Mouse (Mus musculus): ENCODE results near the gene Gsdma3.
A peak's percentile ranks its signal among the peaks of the same experiment; 100 is the strongest.

Gsdma3 gene

DNA sequence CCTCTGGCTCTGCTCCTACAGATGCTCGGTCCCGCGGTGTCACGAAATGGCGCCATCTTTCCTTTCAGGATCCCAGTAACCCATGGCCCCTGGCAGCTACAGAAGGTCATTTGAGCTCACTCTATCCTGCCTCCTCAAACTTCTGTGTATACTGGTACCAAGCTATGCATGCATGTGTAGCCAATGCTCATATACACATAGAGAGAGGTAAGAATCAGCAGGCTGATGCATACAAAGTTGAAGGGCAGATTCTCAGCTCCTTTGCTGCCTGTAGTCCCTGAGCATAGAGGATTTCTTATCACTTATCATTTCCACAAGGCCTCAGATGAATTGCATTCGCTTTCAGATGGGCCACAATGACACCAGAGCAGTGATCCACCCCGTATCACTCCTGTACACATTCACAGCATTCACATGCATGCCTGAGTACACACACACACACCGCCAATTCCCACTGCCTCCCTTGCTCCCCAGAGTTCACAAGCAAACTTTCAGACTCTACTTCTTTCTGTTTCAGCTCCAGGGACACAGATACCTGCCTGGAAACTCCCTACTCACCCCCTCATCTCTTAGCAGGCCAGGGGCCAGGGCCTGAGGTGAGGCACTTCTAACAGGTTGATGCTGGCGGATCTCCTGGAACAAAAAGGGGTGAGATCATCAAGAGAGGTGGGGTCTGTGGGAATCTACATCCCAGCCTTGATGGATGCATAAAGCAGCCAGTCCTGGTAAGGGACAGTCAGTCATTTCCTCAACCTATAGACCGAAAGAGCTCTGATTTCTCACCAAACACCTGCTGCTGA lies at the start of gene Gsdma3, which contains the start of gene Gm12355:
Gene Gsdma3, plus strand, starts transcription at position 750 of the 800 bp plus-strand sequence.
Gene Gm12355, minus strand, starts transcription at position 51 of the 800 bp plus-strand sequence.
- peak in 1 of 2 experiments; percentile 29 for DNase-seq (ENCODE audit: low spot score in 2 of 2)

DNA sequence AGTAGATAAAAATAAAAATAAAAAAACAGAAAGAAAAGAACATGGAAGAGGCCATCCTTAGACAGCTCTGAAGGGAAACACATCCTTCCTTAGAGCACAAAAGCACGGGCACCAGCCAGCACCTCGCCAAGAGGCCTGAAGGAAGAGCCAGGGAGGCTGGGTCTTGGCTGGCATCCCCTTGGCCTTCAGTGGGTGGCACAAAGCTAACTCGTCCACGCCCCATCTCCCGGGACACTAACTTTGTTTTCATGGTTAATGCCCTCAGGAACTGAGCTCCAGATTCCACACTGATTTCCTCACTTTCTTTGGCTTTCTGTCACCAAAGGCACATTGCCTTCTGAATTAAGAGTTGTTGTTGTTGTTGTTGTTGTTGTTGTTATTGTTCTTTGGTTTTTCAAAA lies 48.4 kb upstream of the Gsdma3 start:
- no peak for DNase-seq (ENCODE audit: low spot score in 2 of 2)

DNA sequence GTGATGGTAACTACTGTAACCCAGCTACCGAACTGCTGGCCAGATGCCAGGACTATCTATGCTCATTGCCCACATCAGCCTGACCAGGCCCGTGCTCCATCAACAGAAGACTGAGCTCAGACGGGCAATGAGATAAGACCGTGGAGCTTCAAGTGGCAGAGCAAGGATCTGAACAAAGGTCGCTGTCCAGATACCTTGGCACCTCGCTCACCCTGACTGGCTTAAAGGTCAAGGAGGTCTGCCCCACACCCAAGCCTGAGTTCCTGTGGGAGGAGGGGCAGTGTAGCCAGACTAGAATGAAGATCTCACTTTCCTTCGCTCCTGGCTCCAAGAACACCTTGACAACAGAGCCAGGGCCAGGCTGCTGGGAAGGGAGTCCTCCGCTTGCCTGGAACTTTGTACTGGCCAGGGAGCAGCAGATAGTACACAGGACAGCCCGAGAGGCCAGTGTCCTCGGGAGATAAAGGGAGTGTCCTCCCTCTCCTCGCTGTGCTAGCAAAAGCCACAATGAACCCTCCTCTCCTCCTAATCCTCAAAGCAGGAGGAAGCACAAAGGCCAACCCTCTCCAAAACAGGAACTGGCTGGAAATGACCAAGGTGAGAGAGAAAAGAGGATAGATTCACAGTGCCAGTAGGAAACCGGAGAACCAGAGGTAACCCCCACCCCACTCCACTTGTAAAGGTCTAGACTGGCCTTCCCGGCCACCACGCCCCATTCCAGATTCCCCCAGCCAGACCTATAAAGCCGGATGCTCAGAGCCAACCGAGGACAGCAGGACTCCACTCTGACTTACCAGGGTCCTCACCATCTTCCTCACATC lies 45.6 kb upstream of the Gsdma3 start:
- DNase-seq (ENCODE audit: low spot score in 2 of 2) = no peak

DNA sequence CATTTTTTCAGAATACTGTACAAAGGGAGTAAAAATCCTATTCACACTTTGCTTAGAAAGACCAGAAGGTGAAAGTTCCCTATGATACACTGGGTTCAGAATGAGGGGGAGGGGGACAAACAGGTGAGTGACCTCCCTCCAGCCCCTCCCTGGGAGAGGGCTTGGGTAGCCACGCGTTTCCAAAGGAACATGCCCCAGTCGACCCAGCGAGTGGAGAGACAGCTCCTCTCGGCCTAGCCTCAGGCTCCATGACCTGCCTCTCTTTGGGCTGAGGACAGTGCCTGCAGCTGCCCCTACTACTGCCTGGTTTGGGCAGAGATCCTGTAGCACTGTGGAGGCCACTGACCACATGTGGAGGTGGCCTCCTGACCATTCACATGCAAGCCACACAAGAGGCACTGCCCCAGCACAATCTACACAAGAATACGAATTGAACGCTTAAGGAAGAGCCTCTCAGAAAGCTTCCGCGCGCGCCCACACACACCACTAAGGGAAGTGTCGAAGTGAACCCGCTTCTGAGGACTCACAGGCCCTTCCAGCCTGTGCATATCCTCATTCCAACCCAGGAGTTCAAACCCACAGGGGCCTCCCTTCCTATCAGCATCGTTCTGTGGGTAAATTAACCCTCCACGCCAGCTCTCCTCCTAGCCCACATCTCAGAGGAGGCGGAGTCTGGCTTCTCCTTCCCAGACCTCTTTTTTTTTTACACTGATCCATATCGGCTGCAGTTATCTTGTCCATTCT lies 44.7 kb upstream of the Gsdma3 start:
- no peak for DNase-seq (ENCODE audit: low spot score in 2 of 2)

DNA sequence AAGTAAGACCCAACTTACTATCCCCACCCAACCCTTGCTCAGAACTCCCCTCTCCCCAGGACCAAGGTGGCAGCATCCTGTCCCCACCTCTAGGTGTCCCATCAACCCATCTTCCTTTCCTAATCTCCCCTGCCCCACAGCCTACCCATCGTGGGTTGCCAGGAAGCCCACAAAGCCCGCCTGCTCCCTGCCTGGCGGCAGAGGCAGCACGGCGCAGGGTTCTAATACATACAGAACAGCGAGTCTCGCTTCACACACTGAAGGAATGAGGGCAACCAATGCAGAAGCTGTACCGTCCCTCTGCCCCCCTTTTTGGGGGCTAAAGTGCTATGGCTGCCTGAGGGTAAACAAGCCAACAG lies 44.2 kb upstream of the Gsdma3 start:
- no peak for DNase-seq (ENCODE audit: low spot score in 2 of 2)

DNA sequence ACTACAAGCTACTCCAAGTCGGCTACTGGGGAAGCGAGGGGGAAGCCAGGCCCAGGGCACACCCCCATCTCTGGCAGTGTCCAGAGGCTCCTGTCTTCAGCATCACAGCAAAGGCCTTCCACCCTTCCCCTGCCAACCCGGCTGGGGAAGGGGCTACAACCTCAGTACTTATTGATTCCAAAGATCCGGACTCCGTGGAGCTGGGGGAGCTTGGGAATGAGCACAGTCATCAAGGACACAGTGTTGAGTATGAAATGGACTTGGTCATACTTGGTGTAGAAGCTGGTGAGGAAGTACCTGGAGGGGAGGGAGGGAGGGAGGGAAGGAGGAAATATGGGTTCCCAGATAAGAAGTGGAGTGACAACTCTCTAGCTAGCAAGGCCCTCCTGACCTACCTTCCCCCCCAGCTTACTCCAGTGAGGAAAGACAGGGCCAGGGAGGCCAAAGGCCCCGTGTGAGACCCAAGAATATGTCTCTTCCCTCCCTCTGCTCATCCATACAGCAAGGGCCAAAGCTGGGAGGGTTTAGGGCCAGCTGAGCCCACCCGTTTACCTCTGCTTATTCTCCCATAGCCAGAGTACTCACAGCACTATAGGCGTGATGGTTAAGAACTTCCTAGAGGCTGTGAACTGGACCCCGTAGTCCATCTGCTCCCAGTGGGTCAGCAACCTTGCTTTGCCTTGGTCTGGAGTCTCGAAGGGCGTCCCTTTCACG lies 43.5 kb upstream of the Gsdma3 start:
- no peak for DNase-seq (ENCODE audit: low spot score in 2 of 2)

DNA sequence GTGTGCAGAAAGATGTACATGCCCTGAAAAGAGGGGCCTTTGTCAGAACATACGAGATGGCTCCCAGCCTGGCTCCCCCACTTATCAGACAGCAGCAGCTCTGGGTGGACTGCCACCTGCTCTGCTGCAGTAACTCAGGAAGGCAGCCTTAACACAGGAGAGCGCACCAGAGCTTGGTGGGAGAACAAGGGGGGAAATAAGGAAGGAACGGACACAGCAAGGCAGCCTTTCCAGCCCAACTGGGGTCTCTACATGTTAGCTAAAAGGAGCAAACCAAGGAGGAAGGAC lies 43.0 kb upstream of the Gsdma3 start:
- no peak for DNase-seq (ENCODE audit: low spot score in 2 of 2)

DNA sequence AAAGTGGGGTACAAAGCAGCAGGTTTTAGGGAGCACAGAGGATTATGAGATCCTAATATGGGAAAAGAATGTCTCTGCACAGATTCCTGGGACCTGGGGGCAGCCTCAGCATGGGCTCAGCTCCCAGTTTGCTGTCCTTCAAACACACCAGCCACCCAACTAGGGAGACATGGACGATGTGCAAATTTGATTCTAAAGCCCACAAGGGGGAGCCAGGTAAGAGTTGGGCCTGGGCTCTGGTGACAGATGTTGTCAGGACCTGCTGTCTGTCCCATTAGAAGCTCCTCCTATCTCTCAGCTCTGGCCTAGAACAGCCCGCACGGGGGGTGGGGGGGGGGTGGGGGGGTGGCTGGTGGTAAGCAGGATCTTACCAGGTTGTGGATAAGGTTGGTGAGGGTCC lies 42.6 kb upstream of the Gsdma3 start:
- DNase-seq (ENCODE audit: low spot score in 2 of 2) = no peak

DNA sequence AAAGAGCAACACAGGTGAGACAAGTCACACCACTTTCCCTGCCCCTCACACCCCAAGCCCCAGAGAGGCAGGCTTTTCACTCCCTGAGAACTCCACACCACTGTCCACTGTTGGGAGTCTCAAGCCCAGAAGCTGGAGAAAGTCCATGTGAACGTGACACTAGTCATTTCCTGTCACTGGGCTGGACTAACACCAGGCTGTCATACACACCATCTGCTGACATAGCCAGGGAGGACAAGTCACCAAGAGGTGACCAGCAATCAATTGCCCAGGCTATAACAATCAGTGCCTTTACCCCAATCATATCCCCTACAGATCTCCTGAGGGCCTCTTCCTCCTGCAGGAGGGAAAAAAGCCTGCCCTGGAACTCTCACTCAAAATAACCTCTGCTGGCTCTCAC lies 42.0 kb upstream of the Gsdma3 start:
- no peak for DNase-seq (ENCODE audit: low spot score in 2 of 2)

DNA sequence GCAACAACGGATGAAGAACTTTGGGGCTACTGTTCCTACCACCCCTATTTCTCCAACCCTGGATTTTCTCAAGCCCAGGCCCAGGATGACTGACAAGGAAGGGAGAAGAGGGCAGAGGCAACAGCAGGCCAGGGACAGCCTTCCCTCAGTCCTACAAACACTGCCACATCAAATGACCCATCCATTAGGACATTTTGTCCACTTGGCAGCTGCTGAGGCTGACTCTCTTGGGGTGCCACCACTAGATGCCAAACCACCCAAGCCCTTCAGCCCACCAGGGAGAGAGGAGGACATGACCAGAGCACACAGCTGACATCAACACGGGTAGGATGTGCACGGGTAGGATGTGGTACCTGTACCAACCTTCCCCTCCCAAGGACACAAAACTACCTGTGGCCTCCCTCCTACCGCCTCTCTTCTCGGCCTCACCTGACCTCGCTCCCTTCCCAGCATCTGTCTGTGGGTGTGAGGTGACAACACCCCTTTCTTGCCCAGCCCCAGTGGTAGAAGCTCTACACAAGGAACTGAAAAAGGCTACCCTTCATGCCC lies 41.5 kb upstream of the Gsdma3 start:
- no peak for DNase-seq (ENCODE audit: low spot score in 2 of 2)

DNA sequence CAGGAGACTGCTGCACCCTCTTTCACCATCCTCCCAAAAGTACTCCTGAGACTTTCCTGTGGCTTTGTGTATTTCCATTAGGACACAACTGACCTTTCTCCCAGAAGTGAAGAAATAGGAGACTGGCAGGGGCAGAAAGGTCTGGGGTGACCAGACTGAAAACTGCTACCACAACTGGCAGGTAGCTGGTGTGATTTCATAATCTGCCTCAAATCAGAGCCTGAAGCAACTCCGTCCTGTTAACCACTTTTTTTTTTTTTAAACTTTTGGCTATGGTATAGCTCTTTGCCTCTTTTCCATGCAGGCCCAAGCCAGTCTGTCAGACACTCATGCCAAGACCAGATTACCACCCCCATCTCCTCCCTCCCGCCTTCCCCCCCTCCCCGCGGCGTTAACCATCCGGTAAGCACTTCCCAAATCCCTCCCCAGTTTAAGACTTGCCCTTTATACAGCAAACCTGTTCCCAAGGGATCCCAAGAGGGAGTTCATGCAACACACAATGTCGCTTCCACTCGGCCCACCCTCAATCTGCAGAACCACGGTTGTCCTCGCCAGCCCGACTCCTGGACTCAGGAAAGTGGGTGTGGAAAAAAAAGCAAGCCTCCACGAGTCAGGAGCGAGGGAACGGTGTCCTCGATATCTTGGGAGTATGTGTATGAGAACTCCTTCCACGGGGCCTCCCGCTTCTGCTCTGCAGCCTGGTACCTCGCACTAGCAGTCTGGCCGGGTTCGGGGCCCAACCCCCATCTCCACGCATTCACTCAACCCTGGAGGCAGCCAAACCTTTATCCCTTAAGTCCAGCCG lies 39.9 kb upstream of the Gsdma3 start:
- DNase-seq (ENCODE audit: low spot score in 2 of 2) = no peak

DNA sequence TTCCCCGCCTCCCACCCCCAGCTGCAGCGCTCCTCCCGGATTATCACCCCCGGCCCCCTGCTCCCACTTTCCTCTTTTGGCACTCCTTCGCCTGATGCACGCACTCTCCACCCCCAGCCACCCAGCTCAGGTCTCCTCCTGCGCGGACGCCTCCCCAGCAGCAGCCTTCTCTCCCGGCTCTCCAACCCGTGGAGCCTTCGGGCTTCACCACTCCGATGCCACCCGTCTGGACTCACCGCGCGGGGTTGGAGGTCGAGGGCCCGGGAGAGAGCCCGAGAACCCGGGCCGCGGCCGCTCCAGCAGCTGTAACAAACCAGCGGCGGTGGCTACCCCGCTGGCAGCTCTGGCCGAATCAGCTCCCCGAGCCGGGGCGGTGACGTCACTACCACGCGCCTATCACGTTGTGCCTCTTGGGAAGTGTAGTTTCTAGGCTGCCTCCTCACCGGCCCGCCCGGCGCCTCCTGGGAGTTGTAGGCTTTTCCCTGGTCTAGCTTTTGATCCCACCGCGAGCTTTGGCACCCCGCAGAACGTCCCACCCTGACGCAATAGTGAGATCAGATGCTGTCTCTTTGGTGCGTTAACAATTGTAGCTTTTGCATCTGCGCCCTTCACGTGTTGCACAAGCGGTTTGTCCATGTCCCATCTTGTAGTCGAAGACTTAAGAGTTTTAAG lies 39.1 kb upstream of the Gsdma3 start, which contains the start of gene Ormdl3:
Gene Ormdl3, minus strand, starts transcription at position 477 of the 672 bp plus-strand sequence.
- DNase-seq (ENCODE audit: low spot score in 2 of 2) = peak; percentile 97 to 99

DNA sequence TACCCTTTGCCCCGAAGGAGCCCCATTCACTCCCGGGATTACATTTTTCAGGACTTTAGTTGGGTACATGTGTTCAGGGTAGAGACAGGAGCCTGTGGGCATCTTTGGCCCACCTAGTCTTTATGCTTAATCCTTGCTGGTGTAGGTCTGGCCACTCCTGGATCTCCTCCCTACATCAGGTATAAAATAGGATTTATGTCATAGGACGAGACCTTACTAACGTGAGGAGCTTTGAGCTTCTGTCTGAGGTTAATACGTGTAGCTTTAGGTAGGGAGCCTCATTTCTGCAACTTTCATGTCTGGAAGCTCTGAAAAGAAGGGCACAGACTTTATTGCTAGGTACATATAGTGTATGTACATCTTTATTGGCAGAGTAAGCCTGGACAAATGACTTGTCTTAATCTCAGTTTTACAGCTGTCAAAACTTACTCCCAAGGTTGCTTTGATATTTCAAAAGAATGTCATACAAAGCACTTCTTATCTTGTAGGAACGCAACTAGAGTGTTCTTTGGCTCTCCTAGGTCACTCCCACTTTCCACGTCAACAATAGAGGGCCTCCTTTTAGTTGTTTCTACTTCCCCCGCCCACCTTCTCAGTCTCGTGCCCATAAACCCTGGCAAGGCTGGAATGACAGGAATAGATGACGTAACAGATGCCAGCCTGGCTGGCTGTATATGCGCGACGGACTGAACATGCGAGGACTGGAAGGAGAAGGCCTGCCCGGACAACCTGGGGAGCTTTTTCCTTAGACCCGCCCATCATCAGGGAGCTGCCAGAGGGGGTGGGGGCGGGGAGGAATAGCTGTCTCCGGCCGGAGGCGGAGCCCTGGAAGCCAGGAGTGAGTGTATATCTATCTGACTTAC lies 38.2 kb upstream of the Gsdma3 start:
- peak; percentile 71 to 75 for DNase-seq (ENCODE audit: low spot score in 2 of 2)

DNA sequence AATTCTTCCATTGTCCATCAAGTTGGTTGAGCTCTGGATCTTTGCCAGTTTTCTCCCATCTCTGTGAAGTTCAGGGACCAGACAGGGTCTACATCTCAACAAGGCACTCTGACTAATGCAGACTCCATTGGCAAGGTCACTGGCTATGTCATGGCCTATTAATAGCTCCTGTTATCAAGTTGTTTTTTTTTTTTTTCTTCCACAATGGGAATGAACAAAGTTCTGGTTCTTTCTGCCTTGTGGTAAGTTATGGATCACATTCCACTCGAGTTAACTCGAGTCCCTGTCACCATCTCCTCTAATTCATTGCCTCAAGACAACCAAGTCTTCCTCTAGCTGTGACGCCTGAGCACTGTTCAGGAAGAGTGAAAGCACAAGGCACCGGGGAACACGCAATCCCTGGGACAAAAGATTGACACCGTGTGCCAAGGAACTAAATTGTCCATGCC lies 37.3 kb upstream of the Gsdma3 start:
- no peak for DNase-seq (ENCODE audit: low spot score in 2 of 2)

DNA sequence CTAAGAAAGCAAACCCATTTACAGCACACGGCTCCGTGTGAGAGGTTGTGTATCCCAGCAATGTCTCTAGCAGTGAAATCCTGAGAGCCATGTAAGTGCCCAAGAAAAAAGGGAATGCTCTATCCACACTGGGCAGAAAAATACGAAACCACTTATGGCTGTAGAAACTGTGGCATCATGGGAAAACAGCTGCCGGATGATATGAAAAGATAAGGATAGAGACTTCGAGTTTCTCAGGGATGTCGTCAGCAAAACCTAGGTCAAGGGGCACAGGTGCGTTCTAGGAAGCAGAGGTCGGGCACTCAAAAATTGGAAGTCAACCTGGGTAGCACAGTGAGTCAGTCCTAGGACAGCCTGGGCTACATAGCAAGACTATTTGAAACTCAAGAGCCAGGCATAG lies 36.9 kb upstream of the Gsdma3 start:
- DNase-seq (ENCODE audit: low spot score in 2 of 2) = no peak

DNA sequence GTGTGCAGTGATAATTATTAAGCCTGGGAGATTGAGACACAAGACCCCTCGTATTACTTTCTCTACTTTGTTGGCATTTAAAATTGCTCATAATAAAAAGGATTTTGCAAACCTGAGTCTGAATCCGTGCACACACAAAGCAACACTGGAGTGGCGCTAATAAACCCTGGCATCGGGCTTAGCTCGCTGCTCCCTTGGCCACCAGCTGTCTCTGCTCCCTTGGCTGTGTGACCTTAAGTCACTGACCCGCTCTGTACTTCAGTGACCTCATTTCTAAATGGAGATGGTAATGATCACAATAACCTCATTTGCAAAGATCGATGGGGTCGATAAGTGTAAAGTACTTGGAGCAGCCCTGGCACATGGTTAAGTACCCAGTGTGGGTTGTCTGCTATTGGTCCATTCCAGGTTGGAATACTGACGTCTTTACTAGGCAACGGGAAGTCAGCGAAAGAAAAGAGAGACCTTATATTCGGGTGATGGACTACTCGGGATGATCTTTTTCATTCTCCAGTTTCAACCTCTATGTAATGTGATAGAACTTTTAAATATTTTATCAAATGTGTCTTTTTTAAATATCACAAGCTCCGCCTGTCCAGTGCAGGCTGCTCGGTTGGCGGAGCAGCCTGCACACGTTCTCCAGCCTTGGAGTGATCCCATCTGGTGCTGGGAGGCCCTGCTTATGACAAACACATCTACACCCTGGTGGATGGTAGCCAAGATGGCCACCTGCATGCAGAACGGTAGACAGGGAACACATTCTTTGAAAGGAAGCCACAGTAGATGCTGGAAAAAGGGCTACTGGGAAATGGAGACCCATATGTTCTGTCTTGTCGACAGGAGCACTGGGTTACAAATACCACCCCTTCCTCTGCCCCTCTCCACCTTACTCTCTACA lies 35.4 kb upstream of the Gsdma3 start:
- no peak for DNase-seq (ENCODE audit: low spot score in 2 of 2)

DNA sequence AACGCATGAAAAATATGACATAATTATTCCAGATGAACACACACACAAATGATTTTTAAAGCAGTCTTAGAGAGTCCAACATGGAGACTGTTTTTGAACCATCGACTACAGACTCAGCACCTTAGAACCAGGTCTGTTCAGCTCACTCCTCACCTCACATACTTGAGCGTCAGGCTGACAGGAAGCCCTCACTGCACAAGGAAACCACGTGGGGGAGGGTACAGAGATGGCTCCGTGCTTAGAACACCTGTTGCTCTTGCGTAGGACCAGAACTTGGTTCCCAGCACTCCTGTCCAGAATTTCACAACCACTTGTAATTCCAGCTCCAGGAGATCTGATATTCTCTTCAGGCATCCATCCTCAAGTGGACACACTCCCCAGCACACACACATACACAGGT lies 31.1 kb upstream of the Gsdma3 start:
- DNase-seq (ENCODE audit: low spot score in 2 of 2) = no peak

DNA sequence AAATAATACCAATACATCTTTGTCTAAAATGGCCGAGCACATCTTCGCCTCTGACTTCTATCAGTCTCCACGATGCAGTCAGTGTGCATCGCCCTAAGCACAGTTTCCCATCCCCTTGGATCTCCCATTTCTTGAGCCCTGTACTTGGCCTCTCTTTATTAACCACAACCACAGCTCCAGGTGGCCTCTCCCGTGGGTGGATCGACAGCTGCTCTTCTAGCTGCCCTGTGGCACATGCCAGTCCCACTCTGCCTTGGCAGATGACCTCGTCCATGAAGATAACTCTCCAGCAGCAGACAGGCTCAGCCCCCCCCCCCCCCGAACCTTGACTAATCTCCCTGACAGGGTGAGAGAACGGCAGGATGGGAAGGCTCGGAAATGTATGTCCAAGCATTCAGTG lies 30.7 kb upstream of the Gsdma3 start:
- DNase-seq (ENCODE audit: low spot score in 2 of 2) = no peak

Data from urinary bladder, postnatal 4 days (tissue).